Mouse (Mus musculus) C2C12 (cell line): ENCODE measurements at regions not wholly inside any gene's neighbourhood (a gene's known extent, or its start where the extent isn't known, plus 50 kb on each side); places are given as distances from the start of the nearest gene placed in this dataset.

Source experiments
- CEBPB ChIP-seq: IDR thresholded peaks from one replicate; pipeline ENCODE4 v1.6.1; 2011; ENCODE audit warnings: low read depth, mild to moderate bottlenecking, control low read depth, moderate library complexity
- CTCF ChIP-seq: IDR thresholded peaks from one replicate; pipeline ENCODE4 v1.5.1; 2011; ENCODE audit not compliant: control insufficient read depth, insufficient read depth, insufficient read length
- MYOD1 ChIP-seq: IDR thresholded peaks from one replicate; pipeline ENCODE4 v1.6.1; 2011; ENCODE audit warnings: low read depth; ENCODE audit not compliant: control insufficient read depth, insufficient read length
- MYOG ChIP-seq: IDR thresholded peaks from one replicate; pipeline ENCODE4 v1.6.1; 2011; ENCODE audit not compliant: control insufficient read depth, insufficient read length; ENCODE audit errors: extremely low read depth

GRCm38 (mm10) chr1:55863113-55863512, 457.4 kb downstream of the Plcl1 start:
- TF ChIP-seq CTCF (no peak), MYOD1 (no peak), CEBPB (no peak), MYOG (no peak)
